Comparison of ENCODE assay signal across 14 mouse cellular contexts in genomic region chr6:30712484-30712883, GRCm38 (mm10). TPM values are rescaled to one million over a fixed set of nuclear protein-coding genes. Genes with fewer than 3 reads are reported as not detected.
DNase-seq lines count a peak whose midpoint lies in the region; ATAC-seq lines count a peak whose summit lies in the region.
"Had no signal": no experiment of that assay in that cellular context is flagged by ENCODE, and none has a peak within 500 bp of the region (broad histone marks: within the 10 kb centered on the region; RNA-seq: fewer than 3 reads in every experiment).

No protein-coding gene starts in this region.

- no peak for DNase-seq in intestine, embryonic 14.5 days (ENCODE audit: low spot score)
- DNase-seq in MN1 (ENCODE audit: low spot score): no peak
- no peak for DNase-seq in cerebellum, adult 11-12 months
- DNase-seq: cerebellum, adult 11 months; gastrocnemius, postnatal 10 days; kidney, postnatal 4 days; spleen, adult 18-20 months had no signal

- no peaks in the 10 kb centered on the region for H3K9me3 ChIP-seq in intestine, embryonic 14.5 days (ENCODE audit: control insufficient read depth, low read length)
- H3K9me3 ChIP-seq in intestine, embryonic 16.5 days (ENCODE audit: control insufficient read depth, low read length): no peaks in the 10 kb centered on the region
- no peaks in the 10 kb centered on the region for H3K9me3 ChIP-seq in limb, embryonic 12.5 days
- no peaks in the 10 kb centered on the region for H3K9me3 ChIP-seq in lung, embryonic 15.5 days
- no peaks in the 10 kb centered on the region for H3K9me3 ChIP-seq in hindbrain, embryonic 16.5 days (ENCODE audit: control insufficient read depth, low read length)
- H3K9me3 ChIP-seq: hindbrain, embryonic 15.5 days had no signal

- peaks cover 26% of the 10 kb centered on the region for H3K4me1 ChIP-seq in intestine, embryonic 14.5 days (replicated peaks; ENCODE audit: control insufficient read depth, insufficient read depth, low read length)
- peaks cover 4% of the 10 kb centered on the region; the same call in 1 of the 2 replicates for H3K4me1 ChIP-seq in intestine, embryonic 16.5 days (ENCODE audit: control insufficient read depth, insufficient read depth, low read length)
- H3K4me1 ChIP-seq in limb, embryonic 12.5 days (replicated peaks): peaks cover 71% of the 10 kb centered on the region
- peaks cover 49% of the 10 kb centered on the region for H3K4me1 ChIP-seq in lung, embryonic 15.5 days
- H3K4me1 ChIP-seq in hindbrain, embryonic 16.5 days (ENCODE audit: control insufficient read depth, insufficient read depth, low read depth, low read length): no peaks in the 10 kb centered on the region; the same call in 1 of the 2 replicates

- ATAC-seq in intestine, embryonic 14.5 days (replicated peaks; ENCODE audit: low FRiP score, low TSS enrichment, low read depth): no peak
- ATAC-seq in intestine, embryonic 16.5 days: no peak
- 0 out of 2 replicates have a peak, but pooled peaks have one; percentile 36 for ATAC-seq in common myeloid progenitor, adult 5-6 weeks (replicated peaks; ENCODE audit: low read depth, poor library complexity, severe bottlenecking)
- no peak for ATAC-seq in limb, embryonic 12.5 days (ENCODE audit: insufficient number of reproducible peaks, insufficient read depth, low FRiP score, low TSS enrichment, low read depth)
- peak; percentile 68; the same call in 1 of the 2 replicates for ATAC-seq in lung, embryonic 15.5 days (ENCODE audit: borderline replicate concordance, extremely low read depth, low FRiP score, low TSS enrichment)
- ATAC-seq in hindbrain, embryonic 16.5 days: no peak

- H3K36me3 ChIP-seq in intestine, embryonic 14.5 days (ENCODE audit: control insufficient read depth, insufficient read depth, low read length): no peaks in the 10 kb centered on the region
- H3K36me3 ChIP-seq in intestine, embryonic 16.5 days (ENCODE audit: control insufficient read depth, insufficient read depth, low read length): no peaks in the 10 kb centered on the region
- no peaks in the 10 kb centered on the region for H3K36me3 ChIP-seq in limb, embryonic 12.5 days
- no peaks in the 10 kb centered on the region for H3K36me3 ChIP-seq in lung, embryonic 15.5 days
- no peaks in the 10 kb centered on the region for H3K36me3 ChIP-seq in hindbrain, embryonic 16.5 days (ENCODE audit: control insufficient read depth, insufficient read depth, low read length)
- H3K36me3 ChIP-seq: hindbrain, embryonic 15.5 days had no signal

- WGBS in intestine, embryonic 14.5 days: 39% methylated on average over 7 of the region's 7 CpGs
- WGBS in intestine, embryonic 16.5 days: 52% methylated on average over 7 of the region's 7 CpGs
- 41% methylated on average over 7 of the region's 7 CpGs for WGBS in limb, embryonic 12.5 days
- 28% methylated on average over 7 of the region's 7 CpGs for WGBS in lung, embryonic 15.5 days
- WGBS in hindbrain, embryonic 16.5 days: 66% methylated on average over 7 of the region's 7 CpGs

- H3K27me3 ChIP-seq in intestine, embryonic 14.5 days (replicated peaks; ENCODE audit: control insufficient read depth, insufficient read depth, low read length): no peaks in the 10 kb centered on the region
- H3K27me3 ChIP-seq in intestine, embryonic 16.5 days (replicated peaks; ENCODE audit: control insufficient read depth, insufficient read depth, low read length): no peaks in the 10 kb centered on the region
- H3K27me3 ChIP-seq in limb, embryonic 12.5 days: no peaks in the 10 kb centered on the region
- H3K27me3 ChIP-seq in lung, embryonic 15.5 days: no peaks in the 10 kb centered on the region
- H3K27me3 ChIP-seq in hindbrain, embryonic 16.5 days (replicated peaks; ENCODE audit: control insufficient read depth, insufficient read depth, low read length): no peaks in the 10 kb centered on the region
- H3K27me3 ChIP-seq: hindbrain, embryonic 15.5 days had no signal

- H3K9ac ChIP-seq in intestine, embryonic 14.5 days (ENCODE audit: low read length): no peak overlapping the region
- H3K9ac ChIP-seq in intestine, embryonic 16.5 days (ENCODE audit: low read depth, low read length): no peak overlapping the region
- no peak overlapping the region for H3K9ac ChIP-seq in limb, embryonic 12.5 days (replicated peaks)
- H3K9ac ChIP-seq in lung, embryonic 15.5 days: no peak overlapping the region
- H3K9ac ChIP-seq in hindbrain, embryonic 16.5 days (ENCODE audit: low read depth, low read length): no peak overlapping the region
- H3K9ac ChIP-seq: hindbrain, embryonic 15.5 days had no signal

- no peak overlapping the region for H3K4me3 ChIP-seq in intestine, embryonic 14.5 days (ENCODE audit: low read depth, low read length)
- no peak overlapping the region for H3K4me3 ChIP-seq in intestine, embryonic 16.5 days (ENCODE audit: low read length)
- H3K4me3 ChIP-seq in limb, embryonic 12.5 days (replicated peaks): no peak overlapping the region
- H3K4me3 ChIP-seq in lung, embryonic 15.5 days: no peak overlapping the region
- H3K4me3 ChIP-seq in hindbrain, embryonic 16.5 days (ENCODE audit: low read length): no peak overlapping the region
- H3K4me3 ChIP-seq: hindbrain, embryonic 15.5 days; myocyte had no signal

- H3K27ac ChIP-seq in intestine, embryonic 14.5 days (ENCODE audit: low read depth): peak overlapping the region; percentile 40; the same call in 1 of the 2 replicates
- H3K27ac ChIP-seq in intestine, embryonic 16.5 days (ENCODE audit: low read length): no peak overlapping the region
- peak overlapping the region; percentile 96 for H3K27ac ChIP-seq in limb, embryonic 12.5 days
- H3K27ac ChIP-seq in lung, embryonic 15.5 days: peak overlapping the region; percentile 74
- H3K27ac ChIP-seq in hindbrain, embryonic 16.5 days (ENCODE audit: low read depth, low read length): no peak overlapping the region
- H3K27ac ChIP-seq: hindbrain, embryonic 15.5 days had no signal

- H3K4me2 ChIP-seq in intestine, embryonic 14.5 days (ENCODE audit: low read length): no peak overlapping the region
- H3K4me2 ChIP-seq in intestine, embryonic 16.5 days (ENCODE audit: low read depth, low read length): no peak overlapping the region
- H3K4me2 ChIP-seq in limb, embryonic 12.5 days: no peak overlapping the region
- H3K4me2 ChIP-seq in lung, embryonic 15.5 days: no peak overlapping the region
- H3K4me2 ChIP-seq in hindbrain, embryonic 16.5 days (ENCODE audit: low read length): no peak overlapping the region
- H3K4me2 ChIP-seq: hindbrain, embryonic 15.5 days had no signal

RNA-seq across cellular contexts. Expression of gene Mest, which starts 10.9 kb away (rescaled TPM):
- polyA plus RNA-seq in intestine, embryonic 14.5 days (2014; fragmentation: Nextera tagmentation; extraction: Ambion mirVana): 962 and 973 TPM in 2 replicates
- polyA plus RNA-seq in intestine, embryonic 16.5 days (2015; fragmentation: Nextera tagmentation; extraction: Ambion mirVana): 558 and 560 TPM in 2 replicates
- total RNA-seq in common myeloid progenitor, adult 5-6 weeks (2017): 0.14 TPM in 1 of 2 replicates, not detected in the other
- polyA plus RNA-seq in limb, embryonic 12.5 days (2016; fragmentation: Nextera tagmentation; extraction: Ambion mirVana): 1,412 and 1,630 TPM in 2 replicates
- polyA plus RNA-seq in lung, embryonic 15.5 days (2015; fragmentation: Nextera tagmentation; extraction: Ambion mirVana): 1,436 and 1,497 TPM in 2 replicates
- 303 and 331 TPM in 2 replicates for polyA plus RNA-seq in hindbrain, embryonic 16.5 days (2015; fragmentation: Nextera tagmentation; extraction: Ambion mirVana)

RNA-seq across cellular contexts. Expression of gene Cep41, which starts 18.9 kb away (rescaled TPM):
- 10.0 and 10.3 TPM in 2 replicates for polyA plus RNA-seq in intestine, embryonic 14.5 days (2014; fragmentation: Nextera tagmentation; extraction: Ambion mirVana)
- polyA plus RNA-seq in intestine, embryonic 16.5 days (2015; fragmentation: Nextera tagmentation; extraction: Ambion mirVana): 6.2 and 6.6 TPM in 2 replicates
- 9.3 and 12.0 TPM in 2 replicates for total RNA-seq in common myeloid progenitor, adult 5-6 weeks (2017)
- 51.1 and 53.5 TPM in 2 replicates for polyA plus RNA-seq in limb, embryonic 12.5 days (2016; fragmentation: Nextera tagmentation; extraction: Ambion mirVana)
- polyA plus RNA-seq in lung, embryonic 15.5 days (2015; fragmentation: Nextera tagmentation; extraction: Ambion mirVana): 12.1 and 13.0 TPM in 2 replicates
- polyA plus RNA-seq in hindbrain, embryonic 16.5 days (2015; fragmentation: Nextera tagmentation; extraction: Ambion mirVana): 10.4 and 14.1 TPM in 2 replicates

Comparison
In these comparisons a context has a peak if more than half of its experiments do, and no peak if none do; other contexts are left out.
1. H3K27ac ChIP-seq: peak in intestine, embryonic 14.5 days (single experiment), limb, embryonic 12.5 days (single experiment) and lung, embryonic 15.5 days (single experiment); none in intestine, embryonic 16.5 days (single experiment) and hindbrain, embryonic 16.5 days (single experiment).
2. ATAC-seq: peak in common myeloid progenitor, adult 5-6 weeks (single experiment) and lung, embryonic 15.5 days (single experiment); none in intestine, embryonic 14.5 days (single experiment), intestine, embryonic 16.5 days (single experiment), limb, embryonic 12.5 days (single experiment) and hindbrain, embryonic 16.5 days (single experiment).